Mouse (Mus musculus) brain, embryonic 14.5 days (tissue): Measurements from ENCODE around the gene Slc9b1.

Experiments used
- CTCF ChIP-seq: fragments of 200-500 bp; IDR thresholded peaks from 2 replicates; pipeline ENCODE4 v1.5.1; 2012; ENCODE audit warnings: inconsistent platforms, mild to moderate bottlenecking, moderate library complexity, borderline replicate concordance; ENCODE audit not compliant: insufficient read depth, insufficient read length; ENCODE audit errors: extremely low read depth
- POLR2A ChIP-seq: fragments of 200-500 bp; IDR thresholded peaks from 2 replicates; pipeline ENCODE4 v1.6.1; 2012; ENCODE audit warnings: mild to moderate bottlenecking, inconsistent platforms, borderline replicate concordance; ENCODE audit not compliant: poor library complexity, insufficient read depth, insufficient read length, severe bottlenecking; ENCODE audit errors: extremely low read depth

DNA sequence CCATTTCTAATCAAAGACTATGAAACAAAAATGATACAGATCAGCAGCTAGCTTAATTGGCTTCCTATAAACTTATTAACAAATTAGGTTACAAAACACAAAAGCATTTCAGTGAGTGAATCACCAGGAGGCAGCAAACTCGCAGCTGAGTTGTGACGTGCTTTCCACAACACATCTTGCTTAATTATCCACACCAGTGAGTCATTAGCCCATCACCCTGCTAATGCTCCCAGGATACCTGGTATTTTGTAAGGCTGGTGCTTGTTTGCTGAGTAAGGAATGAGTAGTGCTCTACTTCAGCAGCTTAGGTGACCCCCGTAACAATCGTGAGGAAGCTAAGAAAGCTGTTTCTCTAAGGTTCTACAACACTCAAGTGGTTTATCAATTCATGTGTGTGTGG, 56.8 kb downstream of the Slc9b1 start:
- TF ChIP-seq CTCF (no peak), POLR2A (no peak)
